Mouse (Mus musculus) kidney, postnatal 14 days (tissue): ENCODE measurements at regions not wholly inside any gene's neighbourhood (a gene's known extent, or its start where the extent isn't known, plus 50 kb on each side); places are given as distances from the start of the nearest gene placed in this dataset.

ENCODE experiments used
- DNase-seq: peaks from one replicate; pipeline ENCODE4 v3.0.0; 2022; ENCODE audit warnings: mixed read lengths

DNA sequence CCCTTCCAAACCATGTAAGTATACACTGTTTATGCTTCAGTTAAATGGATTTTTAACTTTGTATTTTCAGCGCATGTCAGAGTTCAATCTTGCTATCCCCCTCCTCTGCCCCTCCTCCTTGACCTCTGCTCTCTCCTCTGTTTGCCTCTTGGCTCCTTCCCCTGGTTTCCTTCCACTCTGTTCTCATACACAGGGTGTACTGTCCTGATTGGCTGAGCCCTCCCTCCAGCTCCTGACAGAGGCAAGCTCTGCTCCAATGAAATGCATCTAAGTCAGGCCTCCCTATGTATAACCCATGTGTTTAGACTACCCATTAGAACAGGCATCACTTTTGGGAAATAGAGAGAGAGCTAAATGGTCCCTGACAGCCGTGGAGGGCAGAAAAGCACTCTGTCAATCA is 133.5 kb upstream of the Tut7 start:
- DNase-seq: no peak

DNA sequence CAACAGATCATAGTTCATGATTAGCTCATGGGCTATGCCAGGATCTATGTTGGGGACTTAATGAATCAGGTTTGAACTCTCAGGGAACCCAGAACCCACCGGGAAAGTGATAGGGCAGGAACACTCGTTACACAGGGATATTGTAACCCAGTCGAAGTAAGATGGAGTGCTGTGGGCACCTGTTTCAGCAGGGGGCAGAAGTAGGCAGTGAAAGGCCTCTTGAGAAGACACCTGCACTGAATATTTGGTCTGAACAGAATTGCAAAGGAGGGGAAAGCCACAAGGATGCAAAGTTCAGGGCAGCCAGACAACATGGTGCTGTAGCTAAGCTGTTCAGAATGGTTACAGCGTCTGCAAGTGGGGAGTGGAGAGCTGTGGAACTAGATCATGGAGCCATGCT is 129.9 kb upstream of the Tut7 start:
- peak; percentile 42 for DNase-seq

DNA sequence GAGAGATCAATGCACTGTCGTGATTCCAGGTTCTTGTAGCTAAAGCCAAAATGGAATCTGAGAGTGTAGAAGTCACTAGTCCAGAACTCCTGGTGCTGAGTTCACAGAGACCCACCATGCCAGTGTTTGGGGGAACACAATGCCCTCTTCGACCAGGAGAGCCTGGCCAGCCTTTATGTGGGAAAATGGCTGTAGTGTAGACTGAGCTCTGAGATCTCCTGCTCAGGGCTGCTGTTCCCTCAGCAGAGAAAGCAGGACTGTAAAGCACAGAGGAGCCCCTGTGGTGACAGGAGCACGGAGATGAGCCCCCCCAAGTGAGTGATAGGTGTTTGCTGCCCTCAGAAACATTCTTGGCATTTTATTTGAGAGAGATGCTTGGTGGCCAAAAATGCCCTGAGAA is 129.2 kb upstream of the Tut7 start:
- DNase-seq: no peak

DNA sequence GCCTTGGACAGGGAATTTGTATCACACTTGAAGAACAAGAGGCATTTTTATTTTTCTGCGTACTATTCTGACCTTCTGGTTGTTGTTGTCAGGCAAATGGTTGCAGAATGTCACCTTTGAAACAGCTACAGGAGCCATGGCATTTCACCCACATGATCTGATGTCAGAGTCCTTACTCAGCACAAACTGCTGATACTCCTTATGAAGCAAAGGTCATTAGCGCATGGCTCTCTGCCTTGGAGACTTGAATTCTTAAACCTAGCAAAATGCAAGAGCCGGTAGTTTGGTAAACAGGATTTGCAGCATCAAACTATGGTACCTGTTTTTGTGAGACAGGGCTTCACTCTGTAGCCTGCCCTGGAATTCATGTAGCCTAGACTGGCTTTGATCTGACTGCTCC is 127.3 kb upstream of the Tut7 start:
- DNase-seq: peak; percentile 60

DNA sequence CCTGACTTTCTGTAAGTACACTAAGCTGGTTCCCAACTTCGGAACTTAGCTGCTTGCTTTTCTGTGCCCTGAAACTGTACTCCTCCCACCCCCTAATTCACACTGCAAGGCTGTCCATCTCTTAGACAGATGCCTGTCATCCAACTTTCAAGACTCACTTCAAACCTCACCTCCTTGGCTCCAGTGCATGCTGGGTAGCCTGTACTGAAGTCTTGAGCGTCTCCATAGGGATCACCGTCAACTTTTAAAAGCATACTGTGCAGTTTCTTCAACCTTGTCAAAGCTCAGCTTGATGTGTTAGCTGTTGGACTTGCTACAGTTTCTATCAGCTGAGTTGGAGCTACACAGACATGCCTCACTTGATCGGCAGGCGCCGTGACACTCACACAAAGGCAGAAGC is 126.5 kb upstream of the Tut7 start:
- DNase-seq: no peak

DNA sequence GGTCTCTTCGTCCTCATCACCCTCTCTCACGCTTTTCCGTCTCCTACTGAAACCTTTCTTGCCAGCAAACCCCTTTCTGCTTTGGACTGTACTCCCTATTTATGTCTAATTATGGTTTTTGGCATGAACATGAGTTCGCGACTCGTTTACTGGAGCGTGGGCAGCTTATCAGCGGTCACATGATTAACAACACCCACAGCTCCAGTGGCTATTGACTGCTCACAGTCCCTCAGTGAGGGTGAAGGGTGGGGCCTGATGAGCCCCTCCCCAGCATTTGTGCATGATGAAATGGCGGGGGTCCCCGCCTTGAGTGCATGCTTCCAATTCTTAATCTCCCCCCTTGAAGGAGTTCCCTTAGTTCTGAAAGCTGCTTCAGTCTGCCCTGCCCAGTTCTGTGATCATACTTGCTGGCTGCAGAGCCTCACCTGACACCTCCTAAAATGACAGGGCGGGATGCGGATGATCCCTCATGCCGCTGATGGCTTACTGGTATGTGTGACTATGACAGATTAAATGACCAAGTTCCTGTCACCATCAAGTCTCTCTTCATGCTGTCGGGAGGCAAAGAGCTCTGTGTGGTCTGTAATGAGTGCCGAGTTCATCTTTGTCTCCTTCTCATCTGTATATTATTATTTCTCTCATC is 125.7 kb upstream of the Tut7 start:
- no peak for DNase-seq

DNA sequence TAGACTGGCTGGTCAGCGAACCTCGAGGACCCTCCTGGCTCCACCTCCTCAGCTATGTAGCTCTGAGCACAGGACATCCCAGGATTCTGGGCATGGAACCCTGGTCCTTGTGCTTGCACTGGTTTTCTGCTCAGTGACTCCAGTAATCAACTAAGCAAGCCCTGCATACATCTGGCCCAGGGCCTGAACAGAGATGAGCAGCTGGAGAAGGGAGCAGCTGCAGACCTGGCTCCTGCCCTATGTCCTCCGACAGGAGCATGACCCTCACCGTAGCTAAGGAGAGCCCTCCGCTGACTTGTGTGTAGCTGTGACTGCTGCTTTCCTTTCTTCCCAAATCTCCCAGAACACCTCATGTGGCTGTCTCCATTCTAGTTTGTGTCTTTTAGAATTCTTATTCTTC is 124.5 kb upstream of the Tut7 start:
- DNase-seq: no peak

DNA sequence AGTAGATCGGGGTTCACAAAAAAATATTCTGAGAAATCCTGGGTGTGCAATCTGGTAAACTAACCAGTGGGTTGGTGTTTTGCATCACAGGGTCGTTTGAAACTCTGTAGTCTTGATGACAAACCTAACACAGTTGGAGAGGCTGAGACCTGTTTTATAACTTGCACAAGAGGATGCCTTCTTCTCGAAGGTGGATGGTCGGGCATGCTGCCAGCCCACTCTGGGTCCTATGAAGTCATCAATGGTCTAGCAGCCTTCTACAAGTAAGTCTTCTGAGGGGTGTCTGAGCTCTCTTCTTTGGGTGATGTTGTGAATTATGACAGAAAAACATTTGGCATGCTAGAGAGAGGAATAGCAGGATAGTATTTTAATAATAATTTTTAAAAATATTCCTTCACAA is 123.6 kb upstream of the Tut7 start:
- no peak for DNase-seq

DNA sequence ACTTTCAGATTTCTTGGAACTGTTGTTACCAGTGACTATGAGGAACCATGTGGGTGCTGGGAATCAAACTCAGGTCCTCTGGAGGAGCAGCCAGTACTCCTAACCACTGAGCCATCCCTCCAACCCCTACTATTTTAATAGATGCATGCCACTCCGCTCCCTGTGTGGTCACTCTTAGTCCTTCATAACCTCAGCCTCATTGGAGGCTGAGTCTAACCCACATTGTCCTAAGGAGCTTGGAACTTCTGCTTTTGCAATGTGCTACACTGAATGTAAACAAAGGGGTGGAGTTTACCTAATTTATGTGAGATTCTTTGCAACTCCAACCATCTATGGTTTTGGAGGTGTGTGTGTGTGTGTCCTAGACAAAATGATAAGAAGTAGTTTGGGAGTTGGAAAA is 122.7 kb upstream of the Tut7 start:
- DNase-seq: no peak

DNA sequence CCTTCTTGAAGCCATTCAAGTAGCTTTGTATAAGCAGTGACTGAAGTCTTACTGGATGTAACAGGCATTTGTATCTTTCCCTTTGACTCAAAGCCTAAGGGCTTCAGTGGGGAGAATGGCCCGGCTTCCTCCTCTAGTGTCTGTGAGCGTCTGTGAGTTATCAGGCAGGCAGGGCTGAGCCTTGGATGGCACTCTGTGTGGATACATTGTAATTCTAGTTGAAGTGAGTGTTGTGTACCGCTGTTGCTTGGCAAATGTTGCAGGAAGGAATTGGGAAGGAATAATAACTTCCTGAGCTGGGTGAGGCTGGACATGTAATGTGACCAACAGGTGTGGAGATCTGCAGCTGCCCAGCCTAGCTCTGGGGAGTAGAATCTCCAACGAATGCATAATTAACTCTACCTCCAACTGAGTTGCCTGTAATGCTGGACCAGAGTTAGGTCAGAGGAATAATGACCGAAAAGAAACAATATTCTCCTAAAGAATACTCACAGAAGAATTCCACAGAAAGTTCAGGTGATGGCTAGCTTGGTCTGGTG is 120.7 kb upstream of the Tut7 start:
- DNase-seq: peak; percentile 17

DNA sequence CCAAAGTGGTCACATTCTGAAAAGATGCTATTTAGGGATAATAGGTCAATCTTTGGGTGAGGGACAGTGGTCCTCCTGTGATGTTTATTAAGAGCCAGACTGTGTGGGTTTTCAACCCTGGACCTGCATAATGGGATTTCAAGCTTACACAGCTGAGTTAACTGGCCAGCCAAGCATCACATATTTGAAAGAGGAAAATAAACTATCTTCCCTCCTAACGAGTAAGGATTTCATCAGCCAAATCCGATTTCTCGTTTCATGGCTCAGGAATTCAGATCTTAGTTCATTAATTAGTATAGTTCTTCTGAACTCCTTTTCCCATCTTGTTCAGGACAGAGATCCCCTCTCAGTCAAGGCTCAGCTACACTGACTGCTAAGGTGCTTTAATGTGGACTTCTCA is 120.1 kb upstream of the Tut7 start:
- DNase-seq: peak; percentile 27

DNA sequence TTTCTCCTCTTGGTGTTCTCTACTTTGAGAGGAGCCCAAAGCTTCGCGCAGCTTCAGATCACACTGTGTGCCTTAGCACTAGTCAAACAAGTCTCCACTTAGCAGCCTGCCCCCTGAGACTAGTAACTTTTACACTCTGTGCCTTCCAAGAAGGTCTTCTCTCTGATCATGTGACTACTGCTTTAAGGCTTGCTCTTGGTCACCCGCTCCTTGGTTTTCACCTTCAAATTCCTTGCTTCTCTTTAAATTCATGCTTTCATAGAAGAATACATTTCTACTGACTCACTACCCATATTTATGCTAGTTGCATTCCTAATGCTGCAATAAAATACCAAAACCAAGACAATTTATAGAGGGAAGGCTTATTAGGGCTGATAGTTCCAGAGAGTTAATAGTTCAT is 118.6 kb upstream of the Tut7 start:
- DNase-seq: no peak

DNA sequence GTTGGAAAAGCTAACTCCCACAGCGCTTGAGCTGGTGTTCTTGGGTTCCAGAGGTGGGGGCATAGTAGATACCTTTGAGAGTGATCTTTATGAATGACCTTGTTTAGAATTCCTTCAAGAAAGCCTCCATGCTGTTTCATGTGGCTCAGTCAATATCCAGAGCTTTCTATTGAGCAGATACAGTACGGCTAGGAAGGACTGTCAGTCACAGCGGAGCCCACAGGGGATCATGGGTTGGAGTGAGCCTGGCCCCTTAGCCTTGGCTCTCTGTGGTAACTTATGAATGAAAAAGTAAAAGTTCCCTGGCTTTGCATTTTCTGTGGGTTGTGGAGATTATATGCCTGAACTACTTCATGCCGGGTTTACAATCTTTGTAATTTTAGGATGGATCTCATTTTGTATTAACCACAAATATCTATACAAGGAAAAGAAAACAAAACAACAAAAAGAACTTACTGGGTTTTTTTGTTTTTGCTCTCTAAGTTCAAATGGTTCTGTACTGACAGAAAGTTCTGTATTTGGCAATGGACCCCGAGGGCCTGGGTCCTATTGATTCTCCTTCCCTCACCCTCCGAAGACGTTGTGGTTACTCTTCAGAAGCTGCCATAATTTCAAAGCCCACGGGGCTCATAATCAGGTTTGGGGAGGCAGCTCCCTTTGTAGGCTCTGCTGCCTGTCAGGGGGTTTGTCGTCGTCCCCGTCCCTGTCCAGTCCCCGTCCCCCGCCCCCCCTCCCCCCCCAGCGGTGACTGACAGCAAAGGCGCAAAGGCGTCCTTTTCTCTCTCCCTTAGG is 117.7 kb upstream of the Tut7 start:
- DNase-seq: no peak

DNA sequence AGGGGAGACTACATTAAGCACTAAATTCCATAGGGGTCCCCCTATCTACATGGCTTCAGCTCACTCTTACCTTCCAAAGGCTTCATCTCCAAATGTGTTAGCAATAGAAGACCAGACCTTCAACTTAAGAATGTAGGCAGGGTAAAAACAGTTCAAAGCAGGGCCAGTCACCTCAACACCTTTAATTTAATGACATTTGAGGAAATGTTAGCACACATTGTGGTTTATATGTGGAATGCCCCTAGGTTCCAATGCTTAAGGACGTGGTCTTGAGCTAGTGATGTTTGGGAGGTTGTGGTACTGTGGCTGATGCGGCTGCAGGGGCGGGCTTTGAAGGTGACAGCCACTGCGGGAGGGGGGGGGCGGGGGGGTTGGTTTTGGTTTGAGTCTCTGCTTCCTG is 116.9 kb upstream of the Tut7 start:
- no peak for DNase-seq

DNA sequence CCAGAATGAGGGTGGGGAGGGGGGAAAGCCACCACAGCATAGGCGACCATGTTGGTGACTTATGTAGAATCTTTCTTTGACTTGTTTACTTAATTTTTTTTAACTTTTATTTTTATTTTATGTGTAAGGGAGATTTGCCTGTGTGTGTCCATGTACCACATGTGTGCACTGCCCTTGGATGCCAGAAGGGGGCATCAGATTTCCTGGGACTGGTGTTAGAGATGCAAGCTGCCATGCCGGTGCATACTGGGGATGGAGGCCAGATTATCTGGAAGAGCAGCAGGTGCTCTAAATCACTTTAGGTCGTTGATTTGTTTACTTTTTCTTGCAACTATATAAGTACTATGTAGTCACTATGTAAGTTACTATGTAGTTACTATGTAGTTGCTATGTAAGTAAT is 114.2 kb upstream of the Tut7 start:
- DNase-seq: no peak

DNA sequence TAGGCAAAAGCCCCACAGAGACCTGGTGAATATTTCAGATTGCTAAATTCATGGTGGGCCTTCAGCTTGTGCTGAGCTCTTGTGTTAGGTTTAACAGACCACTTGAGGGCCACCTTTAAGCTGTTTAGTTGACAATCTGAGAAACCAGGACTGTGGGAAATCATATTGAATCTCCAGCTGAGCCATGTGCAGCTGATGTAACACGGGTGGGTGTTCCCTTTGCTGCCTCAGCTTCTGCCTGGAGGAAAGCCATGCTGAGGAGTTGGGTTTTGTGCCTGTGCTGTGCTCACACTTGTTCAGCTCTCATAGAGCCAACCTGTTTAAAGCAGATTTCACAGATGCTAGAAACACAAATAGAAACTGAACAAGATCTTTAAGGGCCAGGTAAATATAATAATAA is 111.6 kb upstream of the Tut7 start:
- DNase-seq: no peak

DNA sequence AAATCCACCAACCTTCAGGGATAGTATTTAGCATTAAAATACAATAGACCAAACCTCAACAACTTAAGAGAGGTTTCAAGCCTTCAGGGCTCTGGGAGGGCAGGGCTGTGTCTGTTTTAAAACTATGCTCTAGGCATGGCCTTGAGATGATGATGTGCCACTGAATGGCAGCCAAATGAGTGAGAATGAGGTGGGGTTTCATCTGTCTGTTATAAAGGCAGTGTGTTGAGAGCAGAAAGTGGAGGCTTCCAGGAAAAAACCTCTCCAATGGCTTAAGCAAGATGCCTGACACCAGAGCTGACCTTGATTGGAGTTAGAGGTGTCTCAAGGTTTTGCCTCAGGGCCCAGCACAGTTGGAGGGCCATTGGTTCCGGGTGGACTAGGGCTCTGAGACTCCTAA is 111.1 kb upstream of the Tut7 start:
- DNase-seq: no peak

DNA sequence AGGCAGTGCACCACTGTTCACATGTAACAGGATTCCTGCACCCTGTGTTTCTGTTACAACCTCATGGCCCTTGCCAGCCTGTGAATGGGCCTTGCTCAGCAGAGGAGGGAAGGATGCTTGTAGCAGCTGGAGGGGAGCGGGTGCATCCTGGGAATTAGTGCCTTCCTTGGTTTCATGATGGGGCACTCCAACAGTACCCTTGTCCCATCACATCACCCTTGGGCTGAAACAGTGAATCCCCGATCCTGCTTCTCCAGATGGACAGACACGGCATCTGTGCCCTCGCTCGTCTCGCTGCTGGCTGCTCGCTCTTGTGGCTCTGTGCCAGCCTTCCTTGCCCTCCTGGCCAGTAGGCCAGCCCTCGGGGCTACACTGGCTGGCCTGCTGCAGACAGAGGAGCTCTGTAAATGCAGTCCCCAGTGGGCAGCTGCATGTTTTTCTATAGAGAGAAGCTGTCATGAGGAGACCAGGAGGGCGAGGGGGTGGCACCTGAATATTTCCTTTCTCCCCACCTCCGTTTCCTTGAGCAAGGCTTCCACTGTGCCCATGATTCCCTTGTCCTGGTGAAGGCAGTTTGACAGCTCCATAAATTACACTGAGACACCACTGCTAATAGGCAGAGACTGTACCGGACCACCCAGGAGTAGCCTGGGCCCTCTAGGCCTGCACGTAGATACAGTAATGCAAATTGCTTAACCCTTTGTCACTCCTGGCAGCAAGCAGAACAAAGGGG is 104.6 kb upstream of the Tut7 start:
- DNase-seq: peak; percentile 67

DNA sequence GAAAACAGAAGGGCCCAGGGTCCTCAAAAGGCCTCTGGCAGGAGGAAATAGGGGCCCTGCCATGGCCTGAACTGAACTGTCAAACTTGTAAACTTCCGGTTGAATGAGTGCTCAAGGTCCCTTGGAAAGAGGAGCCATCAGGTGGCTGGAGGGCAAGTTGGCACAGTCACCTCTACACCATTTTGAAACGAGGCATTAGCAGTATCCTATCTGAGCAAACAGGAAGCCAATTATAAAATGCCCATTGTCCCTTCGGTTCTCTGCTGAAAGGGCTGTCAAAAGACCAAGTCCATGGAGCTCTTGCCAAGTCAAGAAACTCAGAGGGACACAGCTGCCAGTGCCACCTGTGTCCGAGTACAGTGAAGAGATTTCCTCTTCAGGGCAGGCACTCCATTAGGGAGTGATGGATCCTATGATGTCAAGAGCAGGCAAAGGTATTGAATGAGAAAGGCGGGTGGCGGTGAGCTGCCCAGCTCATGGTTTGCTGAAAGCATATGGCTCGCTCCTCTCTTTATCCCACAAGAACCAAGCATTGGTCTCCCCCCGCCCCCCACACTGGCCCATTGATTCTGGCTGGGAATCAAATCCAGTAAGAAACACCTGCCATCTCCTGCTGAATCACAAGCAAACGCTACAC is 103.0 kb upstream of the Tut7 start:
- DNase-seq: no peak

DNA sequence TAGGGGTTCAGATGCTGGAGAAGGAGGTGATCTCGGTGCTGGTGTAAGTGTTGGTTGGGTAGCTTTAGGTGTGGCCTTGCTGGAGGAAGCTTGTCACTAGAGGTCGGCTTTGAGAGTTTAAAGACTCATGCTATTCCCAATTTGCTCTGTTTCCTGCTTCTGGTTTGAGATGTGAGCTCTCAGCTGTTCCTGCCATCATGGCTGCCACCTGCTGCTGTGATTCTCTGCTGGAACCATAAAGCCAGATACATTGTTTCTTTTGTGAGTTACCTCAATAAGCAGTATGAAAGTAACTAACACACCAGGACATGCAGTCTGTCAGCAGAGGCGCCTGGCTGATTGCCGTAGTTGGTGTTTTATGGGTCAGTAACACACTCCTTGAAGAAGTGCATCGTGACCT is 94.2 kb upstream of the Tut7 start:
- no peak for DNase-seq

DNA sequence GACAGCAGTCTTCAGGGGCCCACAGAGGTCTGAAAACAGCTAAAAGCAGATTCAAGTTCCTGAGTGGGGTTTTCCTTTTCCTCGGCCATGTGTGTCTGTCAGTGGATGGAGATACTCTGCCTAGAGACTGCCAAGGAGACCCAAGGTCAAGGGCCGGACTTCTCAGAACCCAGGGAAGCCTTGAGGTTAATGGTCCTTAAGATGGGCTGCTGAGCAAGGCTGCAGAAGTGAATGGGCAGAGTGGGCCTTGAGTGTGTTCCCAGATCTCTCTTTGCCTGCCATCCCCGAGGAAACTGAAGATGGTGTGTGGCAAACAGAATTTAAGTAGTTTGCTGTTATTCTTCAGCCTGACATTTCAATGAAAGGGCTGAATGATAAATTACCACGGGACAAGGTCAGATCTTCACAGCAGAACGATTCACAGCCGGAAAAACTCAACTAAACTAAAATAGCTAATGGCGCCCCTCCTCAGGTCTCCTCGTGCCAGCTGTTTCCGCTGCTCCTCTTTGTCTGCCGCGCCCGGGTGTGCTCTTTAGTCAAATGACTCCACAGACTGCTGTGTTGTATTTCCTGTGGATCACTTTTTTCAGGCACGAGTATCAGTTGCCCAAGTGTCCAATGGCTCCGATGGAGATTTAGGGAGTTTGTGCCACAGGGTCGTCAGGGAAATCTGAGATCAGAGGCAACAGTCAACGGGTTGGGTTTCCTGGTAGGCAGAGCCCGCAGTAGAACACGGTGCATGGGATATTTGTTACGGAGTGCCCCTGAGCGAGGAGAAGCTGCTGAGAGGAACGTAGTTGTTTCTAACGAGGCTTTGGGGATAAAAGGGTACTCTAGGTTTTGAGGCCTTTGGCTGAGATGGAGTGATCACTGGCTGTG is 93.5 kb upstream of the Tut7 start:
- DNase-seq: peak; percentile 18

DNA sequence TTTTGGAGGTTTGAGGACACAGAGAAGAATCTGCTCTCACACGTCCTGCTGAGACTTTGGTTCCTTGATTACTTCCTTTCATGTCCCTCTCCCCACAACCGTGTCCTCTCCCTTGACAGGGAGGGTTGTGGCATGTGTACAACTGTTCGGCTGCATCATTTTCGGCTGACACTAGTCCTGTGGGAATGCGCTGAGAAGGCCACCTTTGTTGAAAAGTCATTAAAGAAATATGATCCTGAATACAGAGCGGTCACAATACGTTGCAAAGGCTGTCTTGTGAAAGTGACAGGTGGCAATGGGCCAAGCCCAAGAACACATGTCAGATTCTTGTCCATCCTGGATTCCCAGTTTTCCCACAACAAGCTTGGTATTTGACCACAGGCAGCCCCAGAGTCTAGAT is 92.8 kb upstream of the Tut7 start:
- no peak for DNase-seq
